Mouse (Mus musculus): ENCODE results near the gene Sae1. TPM values are rescaled to one million over a fixed set of nuclear protein-coding genes. Genes with fewer than 3 reads are reported as not detected.

Gene Sae1
- polyA plus RNA-seq, 1 experiment, result 78.5 TPM

DNA sequence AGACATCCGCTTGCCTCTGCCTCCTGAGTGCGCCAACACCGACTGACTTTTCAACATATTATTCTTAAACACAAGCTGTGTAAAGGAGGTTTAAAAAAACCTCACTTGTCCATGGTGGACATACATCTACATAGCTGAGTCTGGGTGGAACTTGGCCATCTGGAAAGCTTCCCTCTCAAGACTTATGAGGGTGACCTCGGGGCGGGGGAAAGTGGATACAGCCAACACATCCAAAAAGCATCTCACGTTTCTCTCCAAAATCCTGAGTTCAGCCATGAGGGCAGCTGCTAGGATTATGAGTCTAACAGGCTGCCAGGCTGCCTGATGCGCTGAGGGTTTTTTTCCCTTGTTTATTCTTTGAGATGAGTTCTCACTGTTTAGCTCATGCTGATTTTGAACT lies 62.9 kb downstream of the Sae1 start:
- TF ChIP-seq CTCF (IDR thresholded peaks at IDR 0.05; ENCODE audit: control insufficient read depth, insufficient read depth, low read length), result no peak
- no peak for TF ChIP-seq POLR2A (IDR thresholded peaks at IDR 0.05; ENCODE audit: borderline replicate concordance, control insufficient read depth, low read depth, low read length)
- 92% methylated on average over 7 of the region's 7 CpGs for WGBS
- Histone ChIP-seq H3K4me1 (ENCODE audit: control insufficient read depth, insufficient read depth, low read length) (no peaks in the 10 kb centered on the region), H3K4me3 (replicated peaks; ENCODE audit: control insufficient read depth, low read depth, low read length) (no peak overlapping the region), H3K27ac (ENCODE audit: control insufficient read depth, insufficient read depth, low read depth, low read length, poor library complexity) (no peak overlapping the region)

- Histone ChIP-seq H3K4me1 (ENCODE audit: control insufficient read depth, insufficient read depth, low read length) (no peaks in the 10 kb centered on the region), H3K27ac (ENCODE audit: control insufficient read depth, insufficient read depth, low read depth, low read length, poor library complexity) (no peak overlapping the region), H3K4me3 (replicated peaks; ENCODE audit: control insufficient read depth, low read depth, low read length) (no peak overlapping the region)
- no peak for TF ChIP-seq POLR2A (IDR thresholded peaks at IDR 0.05; ENCODE audit: borderline replicate concordance, control insufficient read depth, low read depth, low read length)
- WGBS, result 86% methylated on average over 6 of the region's 6 CpGs
Measured at GRCm38 (mm10) chr7:16320479-16320878, 67.1 kb downstream of the Sae1 start.

GRCm38 (mm10) chr7:16319216-16319615 lies 68.4 kb downstream of the Sae1 start:
- no peak overlapping the region for H3K4me3 ChIP-seq (replicated peaks; ENCODE audit: control insufficient read depth, low read depth, low read length)
- no peak for TF ChIP-seq CTCF (IDR thresholded peaks at IDR 0.05; ENCODE audit: control insufficient read depth, insufficient read depth, low read length)
- no peak for TF ChIP-seq POLR2A (IDR thresholded peaks at IDR 0.05; ENCODE audit: borderline replicate concordance, control insufficient read depth, low read depth, low read length)
- no peaks in the 10 kb centered on the region; the same call in 1 of the 2 replicates for H3K4me1 ChIP-seq (ENCODE audit: control insufficient read depth, insufficient read depth, low read length)
- H3K27ac ChIP-seq (ENCODE audit: control insufficient read depth, insufficient read depth, low read depth, low read length, poor library complexity), result no peak overlapping the region
- WGBS, result 89% methylated on average over 4 of the region's 4 CpGs

DNA sequence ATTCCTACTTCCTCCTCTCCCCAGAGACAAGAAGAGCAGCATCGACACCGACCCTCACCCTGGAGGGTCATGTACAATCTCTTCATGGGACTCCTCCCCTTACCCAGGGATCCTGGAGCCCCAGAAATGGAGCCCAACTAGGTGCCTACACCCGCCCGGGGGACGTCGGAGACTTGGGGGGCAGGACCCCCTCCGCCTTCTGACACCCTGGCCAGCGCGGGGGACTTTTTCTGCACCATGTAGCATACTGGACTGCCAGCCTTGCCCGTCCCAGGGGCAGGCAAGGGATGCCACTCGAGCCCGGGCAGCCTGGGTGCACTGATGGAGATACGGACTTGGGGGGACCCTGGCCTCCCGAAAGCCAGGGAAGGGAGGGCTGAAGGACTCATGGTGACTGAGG lies 70.5 kb downstream of the Sae1 start:
- H3K4me1 ChIP-seq (ENCODE audit: control insufficient read depth, insufficient read depth, low read length), result peaks cover 3% of the 10 kb centered on the region; the same call in 1 of the 2 replicates
- no peak overlapping the region for H3K4me3 ChIP-seq (replicated peaks; ENCODE audit: control insufficient read depth, low read depth, low read length)
- WGBS, result 91% methylated on average over 14 of the region's 14 CpGs
- no peak overlapping the region for H3K27ac ChIP-seq (ENCODE audit: control insufficient read depth, insufficient read depth, low read depth, low read length, poor library complexity)
- TF ChIP-seq CTCF (IDR thresholded peaks at IDR 0.05; ENCODE audit: control insufficient read depth, insufficient read depth, low read length) (no peak), POLR2A (IDR thresholded peaks at IDR 0.05; ENCODE audit: borderline replicate concordance, control insufficient read depth, low read depth, low read length) (no peak)

DNA sequence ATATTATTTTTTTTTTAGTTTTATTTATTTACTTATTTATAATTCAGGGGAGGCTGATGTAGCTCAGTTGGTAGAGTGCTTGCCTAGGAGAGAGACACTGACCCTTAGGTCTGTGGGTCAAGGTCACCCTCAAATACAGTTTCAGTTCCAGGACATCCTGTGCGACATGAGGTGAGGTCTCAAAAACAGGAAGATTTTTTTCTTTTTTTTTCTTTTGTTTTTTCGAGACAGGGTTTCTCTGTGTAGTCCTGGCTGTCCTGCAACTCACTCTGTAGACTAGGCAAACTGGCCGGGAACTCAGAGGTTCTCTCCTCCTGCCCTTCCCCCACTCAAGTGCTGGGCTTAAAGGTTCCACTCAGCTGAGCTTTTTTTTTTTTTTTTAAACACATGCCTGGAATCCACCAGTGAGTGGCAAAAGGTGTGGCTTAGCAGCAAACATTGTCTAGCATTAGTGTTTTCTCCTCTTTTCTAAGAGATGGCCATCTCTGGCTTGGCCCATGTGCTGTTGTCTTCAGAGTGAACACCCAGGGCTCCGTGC lies 72.3 kb downstream of the Sae1 start:
- 46% methylated on average over 4 of the region's 4 CpGs for WGBS
- Histone ChIP-seq H3K4me3 (replicated peaks; ENCODE audit: control insufficient read depth, low read depth, low read length) (no peak overlapping the region), H3K4me1 (ENCODE audit: control insufficient read depth, insufficient read depth, low read length) (peaks cover 8% of the 10 kb centered on the region), H3K27ac (ENCODE audit: control insufficient read depth, insufficient read depth, low read depth, low read length, poor library complexity) (no peak overlapping the region)
- no peak for TF ChIP-seq POLR2A (IDR thresholded peaks at IDR 0.05; ENCODE audit: borderline replicate concordance, control insufficient read depth, low read depth, low read length)
- no peak for TF ChIP-seq CTCF (IDR thresholded peaks at IDR 0.05; ENCODE audit: control insufficient read depth, insufficient read depth, low read length)

- no peak for TF ChIP-seq CTCF (IDR thresholded peaks at IDR 0.05; ENCODE audit: control insufficient read depth, insufficient read depth, low read length)
- 35% methylated on average over 13 of the region's 13 CpGs for WGBS
- peaks cover 8% of the 10 kb centered on the region for H3K4me1 ChIP-seq (ENCODE audit: control insufficient read depth, insufficient read depth, low read length)
- H3K4me3 ChIP-seq (replicated peaks; ENCODE audit: control insufficient read depth, low read depth, low read length), result peak overlapping the region; percentile 38
- H3K27ac ChIP-seq (ENCODE audit: control insufficient read depth, insufficient read depth, low read depth, low read length, poor library complexity), result peak overlapping the region; percentile 60
Measured at GRCm38 (mm10) chr7:16314221-16314775, 73.3 kb downstream of the Sae1 start.

GRCm38 (mm10) chr7:16313481-16314220 lies 74.0 kb downstream of the Sae1 start:
- TF ChIP-seq POLR2A (IDR thresholded peaks at IDR 0.05; ENCODE audit: borderline replicate concordance, control insufficient read depth, low read depth, low read length) (peak; percentile 97), CTCF (IDR thresholded peaks at IDR 0.05; ENCODE audit: control insufficient read depth, insufficient read depth, low read length) (0 out of 2 replicates have a peak, but pooled peaks have one; percentile 16)

GRCm38 (mm10) chr7:16312672-16313311 lies 74.8 kb downstream of the Sae1 start:
- peak overlapping the region; percentile 79 for H3K4me3 ChIP-seq (replicated peaks; ENCODE audit: control insufficient read depth, low read depth, low read length)
- TF ChIP-seq CTCF (IDR thresholded peaks at IDR 0.05; ENCODE audit: control insufficient read depth, insufficient read depth, low read length), result no peak
- TF ChIP-seq POLR2A (IDR thresholded peaks at IDR 0.05; ENCODE audit: borderline replicate concordance, control insufficient read depth, low read depth, low read length), result 0 out of 2 replicates have a peak, but pooled peaks have one; percentile 42
- H3K27ac ChIP-seq (ENCODE audit: control insufficient read depth, insufficient read depth, low read depth, low read length, poor library complexity), result peak overlapping the region; percentile 94
- WGBS, result 2% methylated on average over 12 of the region's 12 CpGs
- peaks cover 10% of the 10 kb centered on the region for H3K4me1 ChIP-seq (ENCODE audit: control insufficient read depth, insufficient read depth, low read length)

More at GRCm38 (mm10) chr7:16313481-16314220, 74.0 kb downstream of the Sae1 start:
- Histone ChIP-seq H3K4me1 (ENCODE audit: control insufficient read depth, insufficient read depth, low read length) (peaks cover 10% of the 10 kb centered on the region), H3K27ac (ENCODE audit: control insufficient read depth, insufficient read depth, low read depth, low read length, poor library complexity) (peak overlapping the region; percentile 94), H3K4me3 (replicated peaks; ENCODE audit: control insufficient read depth, low read depth, low read length) (peak overlapping the region; percentile 71)
- 1% methylated on average over 53 of the region's 66 CpGs for WGBS

All from bone marrow, adult 2 months (tissue).